Mouse (Mus musculus): ENCODE data around the gene Pomp.

- no peak for TF ChIP-seq CTCF (IDR thresholded peaks at IDR 0.05; ENCODE audit: borderline replicate concordance, control insufficient read depth, extremely low read depth, insufficient read depth, low read length, poor library complexity)
- TF ChIP-seq POLR2A (IDR thresholded peaks at IDR 0.05; ENCODE audit: control insufficient read depth, extremely low read depth, insufficient read depth, low read length, poor library complexity) = no peak
These were observed 40.4 kb upstream of the Pomp start for GRCm38 (mm10) chr5:147819895-147820294.

Data from thymus, adult 2 months (tissue).